Mouse (Mus musculus) heart, adult 2 months (tissue): ENCODE results near the gene Poglut1.

Source experiments
- CTCF ChIP-seq: fragments of 200-600 bp; IDR thresholded peaks from 2 replicates; pipeline ENCODE4 v1.8.1; 2022; ENCODE audit warnings: antibody characterized with exemption, mild to moderate bottlenecking, moderate library complexity
- EP300 ChIP-seq: fragments of 200-500 bp; IDR thresholded peaks from 2 replicates; pipeline ENCODE4 v1.6.1; 2011; ENCODE audit warnings: low read depth, low read length, control low read depth; ENCODE audit not compliant: insufficient read depth
- POLR2A ChIP-seq: fragments of 200-500 bp; IDR thresholded peaks from 2 replicates; pipeline ENCODE4 v1.6.1; 2011; ENCODE audit warnings: mild to moderate bottlenecking, low read depth, low read length, control low read depth; ENCODE audit not compliant: insufficient read depth

DNA sequence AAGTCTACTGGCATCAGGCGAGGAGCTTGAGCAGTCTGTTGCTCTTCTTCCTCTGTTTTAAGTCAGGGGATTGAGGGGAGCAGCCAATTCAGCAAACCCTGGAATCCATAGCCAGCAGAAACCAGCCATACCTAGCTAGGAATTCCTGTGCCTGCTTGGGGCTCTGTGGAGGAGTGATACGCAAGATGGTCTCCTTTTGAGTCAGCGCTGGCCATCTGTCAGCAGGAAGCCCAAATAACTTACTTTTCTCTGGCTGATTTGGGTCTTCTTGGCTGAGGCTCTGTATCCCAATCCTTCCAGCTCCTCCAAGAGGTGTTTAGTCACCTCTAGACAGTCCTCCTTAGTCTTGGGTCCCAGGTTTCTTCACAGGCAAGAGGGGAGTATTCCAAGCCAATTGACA, 5.9 kb upstream of the Poglut1 start:
- no peak for TF ChIP-seq EP300
- TF ChIP-seq CTCF = no peak
- no peak for TF ChIP-seq POLR2A
